In genomic region chr17:87355456-87355855, GRCm38 (mm10) we compare ENCODE assay signal across 16 mouse cellular contexts.
"Had no signal": no experiment of that assay in that cellular context is flagged by ENCODE, and none has a peak within 500 bp of the region (broad histone marks: within the 10 kb centered on the region; RNA-seq: fewer than 3 reads in every experiment).

No protein-coding gene starts in this region.

- H3K27ac ChIP-seq: limb, embryonic 13.5 days; macrophage; stomach, embryonic 15.5 days had no signal

- H3K4me2 ChIP-seq: limb, embryonic 13.5 days; lung, embryonic 14.5 days; midbrain, embryonic 11.5 days; stomach, embryonic 15.5 days had no signal

- ATAC-seq: intestine, embryonic 16.5 days had no signal

- H3K9ac ChIP-seq: limb, embryonic 13.5 days; lung, embryonic 14.5 days; stomach, embryonic 15.5 days had no signal

- H3K9me3 ChIP-seq: limb, embryonic 10.5 days; limb, embryonic 13.5 days; megakaryocyte, embryonic 14.5 days; stomach, embryonic 15.5 days had no signal

- H3K36me3 ChIP-seq: limb, embryonic 10.5 days; limb, embryonic 13.5 days; stomach, embryonic 15.5 days had no signal

- DNase-seq: kidney, adult 18-20 months; kidney, adult 9 months; kidney, postnatal 14 days; kidney, postnatal 4 days; lung, embryonic 14.5 days; midbrain, embryonic 14.5 days; right cerebral cortex, postnatal 14 days; spleen, adult 18-20 months; thymus, postnatal 25 days had no signal

- H3K27me3 ChIP-seq: megakaryocyte, embryonic 14.5 days; stomach, embryonic 15.5 days had no signal

- H3K4me3 ChIP-seq: limb, embryonic 10.5 days; limb, embryonic 13.5 days; megakaryocyte, embryonic 14.5 days; stomach, embryonic 15.5 days had no signal
